Mouse (Mus musculus): Measurements from ENCODE around the gene Cyb561d2. TPM values are rescaled to one million over a fixed set of nuclear protein-coding genes. Genes with fewer than 3 reads are reported as not detected.
"Not testable (repeated sequence)": the region's sequence is repeated elsewhere in the genome, so short reads cannot be mapped to it uniquely, and the experiment has no call there.

Cyb561d2 gene
- polyA plus RNA-seq, 1 experiment from 2014 or later, result 22.9 TPM

- 51% methylated on average over 15 of the region's 15 CpGs for WGBS
- Histone ChIP-seq H3K9ac (no peak overlapping the region), H3K4me1 (ENCODE audit: insufficient read depth) (peaks cover 24% of the 10 kb centered on the region), H3K9me3 (ENCODE audit: low read depth, low read length) (no peaks in the 10 kb centered on the region), H3K27ac (ENCODE audit: low read depth) (peak overlapping the region; percentile 80), H3K27me3 (ENCODE audit: insufficient read depth, low read length) (no peaks in the 10 kb centered on the region), H3K4me3 (ENCODE audit: low read depth, low read length) (peak overlapping the region; percentile 13; the same call in 1 of the 2 replicates), H3K4me2 (peak overlapping the region; percentile 50), H3K36me3 (ENCODE audit: insufficient read depth) (peaks cover 41% of the 10 kb centered on the region)
- TF ChIP-seq CTCF (IDR thresholded peaks at IDR 0.05; ENCODE audit: low read depth), result peak; percentile 91
- ATAC-seq (ENCODE audit: insufficient read depth) (no peak), DNase-seq (peak; percentile 91)
Measured at GRCm38 (mm10) chr9:107566041-107566709, 24.2 kb upstream of the Cyb561d2 start.

- peak; percentile 41 for TF ChIP-seq CTCF (IDR thresholded peaks at IDR 0.05; ENCODE audit: low read depth)
- not testable (repeated sequence) for DNase-seq
- H3K4me2 ChIP-seq, result peak overlapping the region; percentile 50
Measured at GRCm38 (mm10) chr9:107565556-107565955, 23.6 kb upstream of the Cyb561d2 start.

GRCm38 (mm10) chr9:107563029-107563581 is 21.1 kb upstream of the Cyb561d2 start, which contains the start of gene Tusc2:
Gene Tusc2, plus strand, starts transcription at chr9:107563255.
- Histone ChIP-seq H3K4me1 (ENCODE audit: insufficient read depth) (peaks cover 10% of the 10 kb centered on the region), H3K4me3 (ENCODE audit: low read depth, low read length) (peak within 1 kb of the TSS; percentile 88), H3K27me3 (ENCODE audit: insufficient read depth, low read length) (no peaks in the 10 kb centered on the region), H3K9me3 (ENCODE audit: low read depth, low read length) (no peaks in the 10 kb centered on the region), H3K9ac (peak within 1 kb of the TSS; percentile 73), H3K27ac (ENCODE audit: low read depth) (peak within 1 kb of the TSS; percentile 50; the same call in 1 of the 2 replicates), H3K36me3 (ENCODE audit: insufficient read depth) (peaks cover 62% of the 10 kb centered on the region), H3K4me2 (peak within 1 kb of the TSS; percentile 81)
- TF ChIP-seq CTCF (IDR thresholded peaks at IDR 0.05; ENCODE audit: low read depth), result no peak
- WGBS, result under 1% methylated on average over 46 of the region's 46 CpGs
- peak; percentile 94 for ATAC-seq (ENCODE audit: insufficient read depth)
- peak; percentile 96 for DNase-seq

More at GRCm38 (mm10) chr9:107565556-107565955, 23.6 kb upstream of the Cyb561d2 start:
- not testable (repeated sequence) for H3K9ac ChIP-seq; H3K27me3 ChIP-seq (ENCODE audit: insufficient read depth, low read length); H3K9me3 ChIP-seq (ENCODE audit: low read depth, low read length); ATAC-seq (ENCODE audit: insufficient read depth); H3K27ac ChIP-seq (ENCODE audit: low read depth)
- Histone ChIP-seq H3K4me3 (ENCODE audit: low read depth, low read length) (peak overlapping the region; percentile 11), H3K4me1 (ENCODE audit: insufficient read depth) (peaks cover 18% of the 10 kb centered on the region), H3K36me3 (ENCODE audit: insufficient read depth) (peaks cover 41% of the 10 kb centered on the region)
- WGBS, result 43% methylated on average over 5 of the region's 5 CpGs

GRCm38 (mm10) chr9:107556346-107556745 is 14.4 kb upstream of the Cyb561d2 start:
- no peak overlapping the region for H3K27ac ChIP-seq (ENCODE audit: low read depth)
- ATAC-seq (ENCODE audit: insufficient read depth) (no peak), DNase-seq (no peak)
- H3K4me1 ChIP-seq (ENCODE audit: insufficient read depth), result peaks cover 26% of the 10 kb centered on the region
- H3K4me2 ChIP-seq, result peak overlapping the region; percentile 97
- H3K9ac ChIP-seq, result no peak overlapping the region; the same call in 1 of the 2 replicates
- H3K9me3 ChIP-seq (ENCODE audit: low read depth, low read length), result no peaks in the 10 kb centered on the region
- 60% methylated on average over 3 of the region's 3 CpGs for WGBS
- TF ChIP-seq CTCF (IDR thresholded peaks at IDR 0.05; ENCODE audit: low read depth), result no peak
- H3K36me3 ChIP-seq (ENCODE audit: insufficient read depth), result peaks cover 52% of the 10 kb centered on the region
- H3K4me3 ChIP-seq (ENCODE audit: low read depth, low read length), result peak overlapping the region; percentile 68
- no peaks in the 10 kb centered on the region for H3K27me3 ChIP-seq (ENCODE audit: insufficient read depth, low read length)

GRCm38 (mm10) chr9:107555701-107556100 is 13.7 kb upstream of the Cyb561d2 start:
- Histone ChIP-seq H3K36me3 (ENCODE audit: insufficient read depth) (peaks cover 46% of the 10 kb centered on the region), H3K9me3 (ENCODE audit: low read depth, low read length) (no peaks in the 10 kb centered on the region), H3K4me1 (ENCODE audit: insufficient read depth) (peaks cover 30% of the 10 kb centered on the region), H3K9ac (peak overlapping the region; percentile 76), H3K27ac (ENCODE audit: low read depth) (peak overlapping the region; percentile 98; the same call in 1 of the 2 replicates), H3K4me3 (ENCODE audit: low read depth, low read length) (peak overlapping the region; percentile 68), H3K4me2 (peak overlapping the region; percentile 97), H3K27me3 (ENCODE audit: insufficient read depth, low read length) (no peaks in the 10 kb centered on the region)
- no peak for TF ChIP-seq CTCF (IDR thresholded peaks at IDR 0.05; ENCODE audit: low read depth)
- 28% methylated on average over 2 of the region's 2 CpGs for WGBS
- ATAC-seq (ENCODE audit: insufficient read depth), result no peak
- no peak for DNase-seq

- peak overlapping the region; percentile 98 for H3K27ac ChIP-seq (ENCODE audit: low read depth)
- H3K9me3 ChIP-seq (ENCODE audit: low read depth, low read length), result no peaks in the 10 kb centered on the region
- peaks cover 30% of the 10 kb centered on the region for H3K4me1 ChIP-seq (ENCODE audit: insufficient read depth)
- WGBS, result under 1% methylated on average over 23 of the region's 23 CpGs
- DNase-seq (peak; percentile 79), ATAC-seq (ENCODE audit: insufficient read depth) (peak; percentile 12)
- H3K4me2 ChIP-seq, result peak overlapping the region; percentile 97
- H3K9ac ChIP-seq, result peak overlapping the region; percentile 76
- no peak for TF ChIP-seq CTCF (IDR thresholded peaks at IDR 0.05; ENCODE audit: low read depth)
- H3K36me3 ChIP-seq (ENCODE audit: insufficient read depth), result peaks cover 39% of the 10 kb centered on the region
- H3K4me3 ChIP-seq (ENCODE audit: low read depth, low read length), result peak overlapping the region; percentile 68
- H3K27me3 ChIP-seq (ENCODE audit: insufficient read depth, low read length), result no peaks in the 10 kb centered on the region
Measured at GRCm38 (mm10) chr9:107555031-107555457, 13.1 kb upstream of the Cyb561d2 start.

- ATAC-seq (ENCODE audit: insufficient read depth) (peak; percentile 89), DNase-seq (peak; percentile 99)
- Histone ChIP-seq H3K4me1 (ENCODE audit: insufficient read depth) (peaks cover 30% of the 10 kb centered on the region), H3K4me3 (ENCODE audit: low read depth, low read length) (peak overlapping the region; percentile 68), H3K27me3 (ENCODE audit: insufficient read depth, low read length) (no peaks in the 10 kb centered on the region), H3K4me2 (peak overlapping the region; percentile 97), H3K9me3 (ENCODE audit: low read depth, low read length) (no peaks in the 10 kb centered on the region), H3K9ac (peak overlapping the region; percentile 76), H3K36me3 (ENCODE audit: insufficient read depth) (peaks cover 32% of the 10 kb centered on the region), H3K27ac (ENCODE audit: low read depth) (peak overlapping the region; percentile 98)
- under 1% methylated on average over 53 of the region's 53 CpGs for WGBS
- peak; percentile 35 for TF ChIP-seq CTCF (IDR thresholded peaks at IDR 0.05; ENCODE audit: low read depth)
Measured at GRCm38 (mm10) chr9:107554319-107554825, 12.4 kb upstream of the Cyb561d2 start.
